Mouse (Mus musculus) small intestine, adult 2 months (tissue): Measurements from ENCODE around the gene Chl1.

ENCODE experiments used
- CTCF ChIP-seq: fragments of 200-500 bp; IDR thresholded peaks from 2 replicates; pipeline ENCODE4 v1.5.1; 2012; ENCODE audit warnings: low read depth, mild to moderate bottlenecking, control low read depth, inconsistent platforms, low read length, moderate library complexity, mixed read lengths; ENCODE audit not compliant: insufficient replicate concordance, insufficient read length; ENCODE audit errors: extremely low read depth
- POLR2A ChIP-seq: fragments of 200-500 bp; IDR thresholded peaks from 2 replicates; pipeline ENCODE4 v1.6.1; 2012; ENCODE audit warnings: low read depth, mild to moderate bottlenecking, control low read depth, inconsistent platforms, low read length, moderate library complexity

DNA sequence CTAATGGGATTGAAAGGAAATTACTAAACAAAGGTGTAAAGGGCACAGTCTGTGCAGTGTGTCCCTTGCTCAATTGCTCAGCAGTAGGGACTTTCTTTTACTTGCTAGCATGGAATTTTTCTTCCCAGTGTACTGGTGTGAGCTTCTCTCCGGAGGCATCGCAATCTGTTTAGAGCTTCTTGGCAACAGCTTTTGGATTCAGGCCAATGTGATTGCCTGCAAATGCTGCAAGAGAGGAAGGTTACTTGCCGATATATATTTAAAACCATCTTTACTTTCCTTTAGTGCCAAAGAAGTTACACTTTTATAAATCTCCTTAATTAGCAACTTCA, 48.5 kb downstream of the Chl1 start:
- TF ChIP-seq CTCF (no peak), POLR2A (no peak)
